Mouse (Mus musculus) heart, embryonic 14.5 days (tissue): Measurements from ENCODE around the gene Toporsl. TPM values are rescaled to one million over a fixed set of nuclear protein-coding genes. Genes with fewer than 3 reads are reported as not detected.

Source experiments
- ATAC-seq: fragments of 200-750 bp; cut with Nextera tagmentation; 2 replicates; pipeline ENCODE4 v1.8.0; 2017; ENCODE audit warnings: low read depth, moderate TSS enrichment; ENCODE audit not compliant: insufficient number of reproducible peaks, insufficient read depth, low FRiP score
- H3K27ac ChIP-seq, 2 experiments: fragments of 200-500 bp in 1 of 2; fragments of 300-500 bp in 1 of 2; sonication (generic) in 1 of 2; replicated peaks in 1 of 2; 2 replicates each; pipeline ENCODE4 v1.5.1; 2012 to 2014; ENCODE audit warnings: low read depth in 2 of 2, low read length in 2 of 2, control low read depth in 1 of 2, mild to moderate bottlenecking in 1 of 2, mixed read lengths in 1 of 2; ENCODE audit not compliant: control insufficient read depth in 1 of 2, insufficient read depth in 1 of 2
- H3K27me3 ChIP-seq: fragments of 300-500 bp; sonication (generic); 2 replicates; pipeline ENCODE4 v1.6.1; 2014; ENCODE audit warnings: mild to moderate bottlenecking, low read length, control low read depth; ENCODE audit not compliant: control insufficient read depth, insufficient read depth
- H3K36me3 ChIP-seq: fragments of 300-500 bp; sonication (generic); 2 replicates; pipeline ENCODE4 v1.6.1; 2014; ENCODE audit warnings: mild to moderate bottlenecking, control low read depth, low read length, mixed read lengths; ENCODE audit not compliant: control insufficient read depth, insufficient read depth
- H3K4me1 ChIP-seq, 2 experiments: fragments of 200-500 bp in 1 of 2; fragments of 300-500 bp in 1 of 2; sonication (generic) in 1 of 2; 2 replicates each; pipeline ENCODE4 v1.6.1; 2012 to 2014; ENCODE audit warnings: low read length in 2 of 2, control low read depth in 1 of 2, mixed read lengths in 1 of 2; ENCODE audit not compliant: control insufficient read depth in 2 of 2, insufficient read depth in 2 of 2
- H3K4me2 ChIP-seq: fragments of 300-500 bp; sonication (generic); 2 replicates; pipeline ENCODE4 v1.6.1; 2014; ENCODE audit warnings: mild to moderate bottlenecking, low read length
- H3K4me3 ChIP-seq, 2 experiments: fragments of 200-500 bp in 1 of 2; fragments of 300-500 bp in 1 of 2; sonication (generic) in 1 of 2; 2 replicates each; pipeline ENCODE4 v1.5.1; 2012 to 2014; ENCODE audit warnings: low read length in 2 of 2, mild to moderate bottlenecking in 2 of 2, control low read depth in 1 of 2, low read depth in 1 of 2, moderate library complexity in 1 of 2; ENCODE audit not compliant: control insufficient read depth in 1 of 2, insufficient read depth in 1 of 2
- H3K9ac ChIP-seq: fragments of 300-500 bp; sonication (generic); 2 replicates; pipeline ENCODE4 v1.6.1; 2014; ENCODE audit warnings: mild to moderate bottlenecking, low read length
- H3K9me3 ChIP-seq: fragments of 300-500 bp; sonication (generic); 2 replicates; pipeline ENCODE4 v1.6.1; 2016; ENCODE audit warnings: low read length, control low read depth; ENCODE audit not compliant: control insufficient read depth
- WGBS: fragments of 180-500 bp; shearing (Covaris S2); extraction: QIAGEN DNeasy Blood & Tissue Kit; methylation state at CpG from one replicate; pipeline ENCODE4 v1.1.7; 2014; 5-methylcytosine and 5-hydroxymethylcytosine counted together
- polyA plus RNA-seq: library from polyadenylated mRNA; unstranded; fragments of >200 nt; fragmentation: Nextera tagmentation; extraction: Ambion mirVana; gene quantifications from 2 replicates; pipeline ENCODE4 v1.2.1, GENCODE M21; 2014

Toporsl gene
- polyA plus RNA-seq = not detected in 2 replicates

DNA sequence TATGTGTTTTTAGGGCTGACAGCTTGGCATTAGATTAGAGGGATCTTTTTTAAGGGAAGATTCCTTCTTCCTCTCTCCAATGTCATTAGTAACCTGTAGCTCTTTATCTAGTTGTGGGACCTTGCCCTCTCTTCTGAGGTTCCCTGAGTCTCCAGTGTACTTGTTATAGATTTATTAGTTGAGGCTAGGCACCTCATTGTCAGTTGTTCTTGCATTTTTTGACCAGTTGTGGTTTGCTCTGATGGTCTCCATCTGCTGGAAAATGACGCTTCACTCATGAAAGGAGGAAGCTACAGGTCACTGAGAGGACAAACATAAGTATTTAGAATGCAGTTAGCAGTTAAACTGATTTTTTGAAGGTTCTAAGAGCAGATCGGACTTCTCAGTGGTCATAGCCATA, at the start of gene Toporsl:
Gene Toporsl (plus strand): TSS at position 348 of the 400 bp plus-strand sequence.
- Histone ChIP-seq H3K4me3 (no peak within 1 kb of the TSS), H3K4me2 (no peak within 1 kb of the TSS), H3K27ac (no peak within 1 kb of the TSS), H3K9ac (no peak within 1 kb of the TSS), H3K4me1 (no peaks in the 10 kb centered on the region), H3K27me3 (no peaks in the 10 kb centered on the region), H3K36me3 (no peaks in the 10 kb centered on the region), H3K9me3 (no peaks in the 10 kb centered on the region)
- 67% methylated on average over 2 of the region's 2 CpGs for WGBS
- ATAC-seq = no peak

DNA sequence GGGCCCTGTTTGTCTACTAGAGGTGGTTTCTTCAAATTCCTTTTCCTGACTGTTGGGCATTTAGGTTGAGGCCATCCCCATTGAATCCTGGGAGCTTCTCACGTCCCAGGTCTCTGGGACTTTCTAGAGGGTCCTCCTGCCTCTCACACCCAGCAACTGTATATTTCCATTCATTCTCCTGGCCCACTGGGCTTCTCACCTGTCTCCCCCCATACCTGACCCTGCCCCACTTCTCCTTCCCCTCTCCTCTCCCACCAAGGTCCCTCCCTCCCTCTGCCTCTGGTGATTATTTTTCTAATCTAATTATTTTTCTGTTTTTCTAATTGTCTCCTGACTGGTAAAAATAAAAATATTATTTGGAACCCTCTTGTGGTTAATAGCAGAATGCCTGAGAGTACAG, 38.4 kb upstream of the Toporsl start:
- Histone ChIP-seq H3K27me3 (no peaks in the 10 kb centered on the region), H3K36me3 (no peaks in the 10 kb centered on the region), H3K4me1 (no peaks in the 10 kb centered on the region), H3K27ac (no peak overlapping the region), H3K9me3 (no peaks in the 10 kb centered on the region), H3K4me3 (no peak overlapping the region), H3K9ac (no peak overlapping the region), H3K4me2 (no peak overlapping the region)
- WGBS = 58% methylated on average over 1 of the region's 1 CpGs
- no peak for ATAC-seq

DNA sequence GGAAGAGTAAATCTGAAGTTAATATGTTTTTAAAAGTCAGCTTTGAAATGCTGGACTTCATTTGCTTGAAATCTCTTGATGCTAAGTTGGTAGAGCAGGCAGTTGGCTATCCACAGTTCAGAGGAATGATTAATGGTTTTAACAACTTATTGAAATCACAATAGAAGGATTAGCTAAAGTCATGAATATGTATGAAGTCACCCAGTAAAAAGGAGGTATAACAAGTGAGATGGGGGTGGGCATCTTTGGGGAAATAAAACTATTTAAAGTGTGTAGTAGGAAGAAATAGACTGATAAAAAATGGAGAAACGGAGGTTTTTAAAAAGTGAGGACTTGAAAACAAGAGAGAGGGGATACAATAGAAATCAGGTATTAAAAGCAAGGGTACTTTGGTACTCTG, 38.0 kb upstream of the Toporsl start:
- 37% methylated on average over 1 of the region's 1 CpGs for WGBS
- H3K4me3 ChIP-seq = no peak overlapping the region
- ATAC-seq = no peak
- no peak overlapping the region for H3K4me2 ChIP-seq
- no peaks in the 10 kb centered on the region for H3K36me3 ChIP-seq
- no peaks in the 10 kb centered on the region for H3K9me3 ChIP-seq
- H3K27ac ChIP-seq = no peak overlapping the region
- H3K9ac ChIP-seq = no peak overlapping the region
- H3K4me1 ChIP-seq = no peaks in the 10 kb centered on the region
- H3K27me3 ChIP-seq = no peaks in the 10 kb centered on the region

DNA sequence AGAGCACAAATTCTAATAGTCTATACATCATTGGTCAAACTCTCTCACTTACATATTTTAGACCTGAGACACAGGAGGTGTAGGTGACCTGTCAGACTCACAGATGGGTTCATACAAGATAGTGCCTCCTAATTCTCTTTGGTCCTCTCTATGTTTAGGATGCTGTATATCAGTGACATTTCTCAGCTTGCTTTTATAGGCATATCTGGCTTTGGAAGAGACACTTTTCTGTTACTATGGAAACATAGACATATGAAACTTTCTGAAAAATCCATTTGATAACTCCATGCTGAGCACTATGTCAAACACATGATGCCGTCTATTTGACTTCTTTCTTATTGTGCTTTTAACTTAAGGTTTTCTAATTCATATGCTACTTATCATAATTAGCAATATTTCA, 32.2 kb upstream of the Toporsl start:
- no peaks in the 10 kb centered on the region for H3K9me3 ChIP-seq
- H3K9ac ChIP-seq = no peak overlapping the region
- no peaks in the 10 kb centered on the region for H3K4me1 ChIP-seq
- ATAC-seq = no peak
- no peak overlapping the region for H3K27ac ChIP-seq
- H3K4me2 ChIP-seq = no peak overlapping the region
- no peaks in the 10 kb centered on the region for H3K36me3 ChIP-seq
- H3K4me3 ChIP-seq = no peak overlapping the region
- 86% methylated on average over 1 of the region's 1 CpGs for WGBS
- H3K27me3 ChIP-seq = no peaks in the 10 kb centered on the region

DNA sequence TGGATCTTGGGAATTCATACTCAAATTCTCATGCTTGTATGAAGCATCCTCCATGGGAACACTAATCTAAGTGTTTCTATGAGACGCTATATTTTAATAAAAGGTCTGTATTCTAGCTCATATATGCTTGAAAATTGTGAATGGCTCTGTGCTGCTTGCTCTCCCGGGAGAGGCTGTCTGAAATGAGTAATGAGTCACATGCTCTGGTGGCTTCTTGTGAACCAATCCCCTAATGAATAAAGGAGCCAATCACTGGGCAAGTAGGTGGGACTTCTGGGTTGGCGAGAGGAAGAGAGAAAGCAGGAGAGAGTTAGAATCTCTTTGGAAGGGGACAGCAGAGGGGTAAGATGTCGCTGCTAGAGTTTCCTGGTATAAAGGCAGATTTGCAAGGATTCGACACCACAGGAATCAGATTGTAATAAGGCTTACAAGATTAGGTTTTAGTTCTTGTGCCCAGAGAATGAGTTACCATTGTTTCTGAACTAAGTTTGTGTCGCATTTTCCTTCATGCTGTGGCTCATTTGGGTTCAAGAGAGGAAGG, 9.8 kb upstream of the Toporsl start:
- Histone ChIP-seq H3K36me3 (no peaks in the 10 kb centered on the region), H3K4me2 (no peak overlapping the region), H3K27ac (no peak overlapping the region), H3K4me3 (no peak overlapping the region), H3K27me3 (no peaks in the 10 kb centered on the region), H3K9me3 (peaks cover 2% of the 10 kb centered on the region; the same call in 1 of the 2 replicates), H3K9ac (no peak overlapping the region), H3K4me1 (no peaks in the 10 kb centered on the region)
- WGBS = 71% methylated on average over 6 of the region's 6 CpGs
- no peak for ATAC-seq

DNA sequence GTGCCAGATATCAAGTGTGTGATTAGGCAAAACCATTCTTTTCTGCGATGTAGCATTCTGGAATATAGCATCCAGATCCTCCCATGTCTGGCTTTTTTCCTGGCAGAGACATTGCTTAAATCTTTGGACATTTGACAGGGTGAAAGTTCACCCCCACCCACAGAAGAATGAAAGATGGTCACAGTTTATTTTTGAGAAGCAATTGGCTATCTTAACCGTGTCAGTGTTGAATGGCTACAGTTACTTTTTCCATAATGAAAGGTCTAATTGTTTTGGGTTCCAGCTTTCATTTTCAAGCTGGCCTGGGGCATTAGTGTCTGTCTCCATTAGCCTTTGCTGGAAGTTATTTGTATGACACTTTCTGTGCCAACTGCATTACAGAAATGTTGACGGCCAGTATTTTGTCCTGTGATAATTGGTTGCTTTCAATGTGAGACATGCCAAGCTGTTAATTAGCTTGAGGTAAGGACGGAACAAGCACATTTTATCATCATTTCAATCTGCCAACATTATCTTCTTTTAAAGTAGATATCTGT, 2.2 kb upstream of the Toporsl start:
- Histone ChIP-seq H3K27me3 (no peaks in the 10 kb centered on the region), H3K27ac (no peak overlapping the region), H3K4me1 (no peaks in the 10 kb centered on the region), H3K9me3 (no peaks in the 10 kb centered on the region), H3K9ac (no peak overlapping the region), H3K4me2 (no peak overlapping the region), H3K36me3 (no peaks in the 10 kb centered on the region), H3K4me3 (no peak overlapping the region)
- ATAC-seq = no peak
- 72% methylated on average over 4 of the region's 4 CpGs for whole genome bisulfite sequencing

DNA sequence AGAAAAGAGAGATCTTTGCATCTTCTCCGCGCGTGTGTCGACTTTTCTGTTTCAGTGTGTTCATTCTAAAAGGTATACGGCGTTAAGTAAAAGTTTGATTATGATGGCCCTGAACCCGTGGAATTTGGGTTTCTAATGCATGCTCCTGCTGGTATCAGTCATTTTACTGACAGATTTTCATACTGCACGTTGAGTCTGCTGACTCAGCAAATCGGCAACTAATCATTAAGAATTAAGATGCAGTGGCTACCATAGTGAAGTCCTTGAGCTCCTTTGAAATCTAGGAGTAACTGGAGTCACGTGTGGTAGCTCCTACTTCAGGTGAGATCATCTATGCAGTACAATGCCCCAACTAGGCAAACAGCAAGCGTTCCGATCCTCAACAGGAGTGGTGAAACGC, 1.4 kb upstream of the Toporsl start:
- Histone ChIP-seq H3K4me2 (no peak overlapping the region), H3K27me3 (no peaks in the 10 kb centered on the region), H3K36me3 (no peaks in the 10 kb centered on the region), H3K4me3 (no peak overlapping the region), H3K4me1 (no peaks in the 10 kb centered on the region), H3K9me3 (no peaks in the 10 kb centered on the region), H3K9ac (no peak overlapping the region), H3K27ac (no peak overlapping the region)
- 84% methylated on average over 13 of the region's 13 CpGs for WGBS
- no peak for ATAC-seq
